Mouse (Mus musculus): ENCODE data around the gene Efcab11. TPM values are rescaled to one million over a fixed set of nuclear protein-coding genes. Genes with fewer than 3 reads are reported as not detected.

The Efcab11 gene
- polyA plus RNA-seq (2016; fragmentation: Nextera tagmentation; extraction: Ambion mirVana), result 11.2 and 11.6 TPM in 2 replicates

DNA sequence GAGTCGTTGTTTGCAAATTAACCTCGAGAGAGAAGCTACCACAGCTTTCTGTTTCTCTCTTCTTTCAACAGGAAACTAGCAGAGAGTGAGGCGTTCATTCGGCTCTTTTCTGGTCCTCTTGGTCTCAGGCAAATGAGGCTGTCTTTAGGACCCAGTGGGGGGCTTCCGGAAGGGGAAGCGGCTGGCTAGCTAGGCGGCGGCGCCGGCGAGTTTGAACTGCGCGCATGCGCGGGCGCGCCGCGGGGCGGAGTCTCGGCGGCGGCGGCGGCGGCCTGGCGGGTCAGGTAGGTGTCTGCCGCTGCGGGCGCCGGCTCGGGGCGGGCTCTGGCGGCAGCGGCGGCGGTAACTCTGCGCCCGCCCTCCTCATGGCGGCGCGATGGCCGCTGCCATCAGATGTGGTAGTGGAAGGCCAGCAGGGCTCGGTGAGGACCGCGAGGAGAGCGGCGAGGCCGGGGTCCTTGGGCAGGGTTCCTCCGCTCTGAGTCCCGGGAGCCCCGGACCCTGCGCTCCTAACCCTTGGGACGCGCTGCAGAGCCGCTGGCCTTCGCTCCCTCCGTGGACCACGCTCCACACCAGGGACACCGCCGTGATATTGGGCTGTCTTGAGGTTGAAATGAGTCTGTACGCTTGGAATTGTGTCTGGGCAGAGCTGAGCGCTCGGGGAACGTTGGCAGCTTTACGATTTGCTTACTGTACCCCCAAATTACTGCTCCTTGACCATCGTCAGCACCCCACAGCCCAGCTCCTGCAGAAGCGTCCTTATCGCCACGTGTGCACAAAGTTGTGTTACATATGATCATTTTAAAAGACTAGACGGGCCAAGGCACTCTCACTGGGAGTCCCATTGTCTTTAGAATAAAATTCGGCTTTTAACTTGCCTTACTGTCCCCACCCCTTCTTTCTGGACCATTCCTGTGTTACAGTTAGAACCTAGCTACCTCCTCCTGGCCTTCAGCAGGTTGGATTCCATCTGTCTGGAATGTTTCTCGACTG, at the start of gene Efcab11, which contains the start of gene Tdp1:
Efcab11 (minus strand) TSS at position 171 of the 993 bp plus-strand sequence.
Tdp1 (plus strand) TSS at position 249 of the 993 bp plus-strand sequence.
- H3K4me2 ChIP-seq (replicated peaks), result peak within 1 kb of the TSS; percentile 86
- no peaks in the 10 kb centered on the region for H3K9me3 ChIP-seq
- H3K9ac ChIP-seq, result peak within 1 kb of the TSS; percentile 88
- H3K27me3 ChIP-seq (replicated peaks), result no peaks in the 10 kb centered on the region
- under 1% methylated on average over 73 of the region's 73 CpGs for WGBS
- no peak within 1 kb of the TSS; the same call in 1 of the 2 replicates for H3K27ac ChIP-seq
- peaks cover 4% of the 10 kb centered on the region; the same call in 1 of the 2 replicates for H3K36me3 ChIP-seq
- peak; percentile 79 for ATAC-seq (ENCODE audit: low FRiP score, low read depth)
- H3K4me1 ChIP-seq, result peaks cover 20% of the 10 kb centered on the region
- H3K4me3 ChIP-seq, result peak within 1 kb of the TSS; percentile 80

DNA sequence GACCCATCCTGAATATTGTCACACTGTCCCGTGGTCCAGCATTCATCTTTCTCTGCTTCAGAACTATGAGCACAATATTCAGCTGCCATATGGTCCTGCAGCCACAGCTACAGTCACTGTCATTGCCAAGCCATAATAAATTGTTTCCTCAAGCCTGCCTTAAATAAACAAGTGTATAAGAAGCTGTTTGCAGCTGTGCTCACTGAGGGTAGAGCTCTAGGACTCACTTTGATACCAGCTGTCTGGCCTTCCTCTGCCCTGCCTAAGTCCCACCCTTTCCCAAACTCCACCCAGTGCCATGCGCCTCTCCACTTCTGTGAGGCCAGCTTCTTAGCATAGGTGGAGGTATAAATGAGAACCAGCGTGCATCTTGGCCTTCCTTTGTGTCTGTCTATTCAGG, 49.4 kb upstream of the Efcab11 start:
- Histone ChIP-seq H3K27me3 (replicated peaks) (no peaks in the 10 kb centered on the region), H3K9ac (no peak overlapping the region), H3K4me2 (replicated peaks) (no peak overlapping the region), H3K36me3 (peaks cover 40% of the 10 kb centered on the region), H3K27ac (no peak overlapping the region), H3K4me1 (no peaks in the 10 kb centered on the region), H3K4me3 (no peak overlapping the region), H3K9me3 (no peaks in the 10 kb centered on the region)
- WGBS, result 94% methylated on average over 3 of the region's 3 CpGs
- no peak for ATAC-seq (ENCODE audit: low FRiP score, low read depth)

DNA sequence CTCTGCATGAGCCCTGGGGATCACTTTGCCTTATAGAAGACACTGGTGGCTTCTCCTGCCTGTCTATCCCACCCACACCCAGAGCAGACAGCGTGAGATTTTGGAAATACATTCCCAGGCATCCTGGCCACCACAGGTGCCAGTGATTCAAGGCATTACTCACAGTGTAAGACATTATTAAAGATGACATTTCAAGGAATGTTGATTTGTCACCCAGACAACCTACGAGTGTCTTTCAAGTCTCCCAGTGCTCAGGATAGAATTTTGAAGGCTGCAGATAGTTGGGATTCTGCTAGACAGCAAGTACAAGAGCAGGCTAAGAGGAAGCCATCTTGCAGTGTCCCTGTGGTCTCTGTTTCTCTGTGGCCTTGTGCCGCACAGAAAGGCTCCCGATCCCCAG, 48.0 kb upstream of the Efcab11 start:
- ATAC-seq (ENCODE audit: low FRiP score, low read depth), result no peak
- WGBS, result 92% methylated on average over 4 of the region's 4 CpGs

DNA sequence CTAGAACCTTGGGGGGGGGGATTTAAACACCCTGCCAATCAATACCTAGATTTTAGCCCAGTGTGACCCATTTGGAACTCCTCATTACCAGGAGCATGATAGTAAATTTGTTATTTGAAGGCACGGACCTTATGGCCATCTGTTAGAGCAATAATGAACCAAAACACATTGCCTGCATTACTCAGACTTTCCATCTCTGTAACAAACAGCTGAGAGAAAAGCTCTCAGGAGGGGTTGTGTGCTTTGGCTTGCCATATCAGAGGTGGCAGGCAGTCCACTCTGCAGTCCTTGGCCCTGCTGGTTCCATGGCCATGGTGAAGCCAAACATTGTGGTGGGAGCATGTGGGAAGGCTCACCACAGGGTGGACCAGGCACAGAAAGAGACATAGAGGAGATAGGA, 44.9 kb upstream of the Efcab11 start:
- no peaks in the 10 kb centered on the region for H3K9me3 ChIP-seq
- no peak for ATAC-seq (ENCODE audit: low FRiP score, low read depth)
- no peak overlapping the region for H3K4me3 ChIP-seq
- H3K4me1 ChIP-seq, result 0 out of 2 replicates have a peak, but pooled peaks cover under 1% of the 10 kb centered on the region
- H3K36me3 ChIP-seq, result peaks cover 23% of the 10 kb centered on the region; the same call in 1 of the 2 replicates
- H3K9ac ChIP-seq, result no peak overlapping the region
- H3K27me3 ChIP-seq (replicated peaks), result no peaks in the 10 kb centered on the region
- no peak overlapping the region for H3K27ac ChIP-seq
- 78% methylated on average over 1 of the region's 1 CpGs for WGBS
- H3K4me2 ChIP-seq (replicated peaks), result no peak overlapping the region

More for the DNA sequence above, 48.0 kb upstream of the Efcab11 start:
- no peak overlapping the region for H3K4me3 ChIP-seq
- H3K27me3 ChIP-seq (replicated peaks), result no peaks in the 10 kb centered on the region
- H3K4me2 ChIP-seq (replicated peaks), result no peak overlapping the region
- H3K9me3 ChIP-seq, result no peaks in the 10 kb centered on the region
- no peaks in the 10 kb centered on the region for H3K4me1 ChIP-seq
- H3K9ac ChIP-seq, result no peak overlapping the region
- H3K27ac ChIP-seq, result no peak overlapping the region
- H3K36me3 ChIP-seq, result peaks cover 36% of the 10 kb centered on the region

DNA sequence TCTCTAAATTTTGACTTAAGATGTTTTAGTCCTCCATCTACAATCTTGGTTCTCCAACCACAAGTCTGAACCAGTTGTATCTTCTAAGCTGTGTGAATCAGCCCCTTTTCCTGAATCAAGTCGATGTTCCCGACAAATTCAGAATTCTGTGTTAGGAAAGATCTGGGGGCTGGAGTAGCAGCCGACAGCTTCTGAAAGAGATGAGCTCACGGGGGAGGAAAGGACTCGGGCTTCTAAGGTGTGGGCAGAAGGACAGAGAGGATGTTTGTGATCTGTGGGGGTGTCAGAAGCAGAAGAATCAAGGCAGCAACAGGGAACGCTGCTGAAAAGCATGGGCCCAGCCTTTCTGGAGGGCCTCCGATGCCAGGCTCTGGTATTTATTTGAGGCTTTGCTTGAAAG, 44.1 kb upstream of the Efcab11 start:
- Histone ChIP-seq H3K27me3 (replicated peaks) (no peaks in the 10 kb centered on the region), H3K4me2 (replicated peaks) (no peak overlapping the region), H3K36me3 (peaks cover 23% of the 10 kb centered on the region; the same call in 1 of the 2 replicates), H3K9ac (no peak overlapping the region), H3K27ac (no peak overlapping the region), H3K4me1 (peaks cover 7% of the 10 kb centered on the region; the same call in 1 of the 2 replicates), H3K4me3 (no peak overlapping the region), H3K9me3 (no peaks in the 10 kb centered on the region)
- whole genome bisulfite sequencing, result 94% methylated on average over 7 of the region's 7 CpGs
- no peak for ATAC-seq (ENCODE audit: low FRiP score, low read depth)

DNA sequence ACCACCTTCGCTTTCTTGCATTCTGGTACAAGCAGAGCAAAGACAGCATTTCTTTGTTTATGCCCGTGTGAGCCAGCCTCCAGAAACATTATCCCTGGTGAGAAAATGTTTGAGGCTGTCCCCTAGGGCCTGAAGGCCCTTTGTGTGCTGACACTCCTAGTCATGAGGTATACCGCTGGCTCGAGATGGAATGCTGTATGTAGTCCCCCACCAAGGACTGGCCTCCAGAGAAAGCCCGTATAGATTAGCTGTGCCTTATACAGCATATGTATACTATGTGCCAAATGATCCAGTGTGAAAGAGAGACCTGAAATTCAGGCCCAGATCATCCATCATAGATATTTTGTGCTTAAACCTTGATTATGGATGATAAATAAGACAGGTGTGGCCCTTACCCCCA, 39.5 kb upstream of the Efcab11 start:
- Histone ChIP-seq H3K36me3 (peaks cover 24% of the 10 kb centered on the region; the same call in 1 of the 2 replicates), H3K27ac (no peak overlapping the region), H3K4me3 (no peak overlapping the region), H3K4me1 (peaks cover 13% of the 10 kb centered on the region; the same call in 1 of the 2 replicates), H3K9ac (no peak overlapping the region), H3K4me2 (replicated peaks) (no peak overlapping the region), H3K9me3 (no peaks in the 10 kb centered on the region), H3K27me3 (replicated peaks) (no peaks in the 10 kb centered on the region)
- WGBS, result 61% methylated on average over 5 of the region's 5 CpGs
- peak; percentile 68; the same call in 1 of the 2 replicates for ATAC-seq (ENCODE audit: low FRiP score, low read depth)

DNA sequence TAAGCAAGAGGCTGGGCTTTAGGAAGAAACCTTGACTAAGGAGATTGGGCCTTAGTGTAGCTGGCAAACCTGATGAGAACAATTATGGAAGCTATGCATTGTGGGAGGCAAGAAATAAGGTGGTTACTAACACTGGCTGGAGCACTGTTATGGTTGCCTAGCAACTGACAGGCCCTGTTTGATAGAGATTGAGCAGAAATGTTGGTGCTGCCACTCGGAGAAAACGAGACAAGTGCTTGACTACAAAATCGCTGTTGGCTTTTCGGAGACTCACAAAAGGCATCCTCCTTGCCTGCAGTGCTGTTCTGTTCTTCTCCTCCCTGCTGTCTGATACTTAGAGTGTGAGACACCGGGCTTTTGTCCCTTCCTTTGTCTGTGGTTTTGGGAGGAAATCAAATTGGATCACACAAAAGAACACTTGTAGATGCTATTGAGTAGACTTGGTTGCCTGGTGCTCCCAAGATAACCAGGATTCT, 38.9 kb upstream of the Efcab11 start:
- no peak overlapping the region for H3K27ac ChIP-seq
- WGBS, result 21% methylated on average over 5 of the region's 5 CpGs
- H3K36me3 ChIP-seq, result peaks cover 29% of the 10 kb centered on the region

DNA sequence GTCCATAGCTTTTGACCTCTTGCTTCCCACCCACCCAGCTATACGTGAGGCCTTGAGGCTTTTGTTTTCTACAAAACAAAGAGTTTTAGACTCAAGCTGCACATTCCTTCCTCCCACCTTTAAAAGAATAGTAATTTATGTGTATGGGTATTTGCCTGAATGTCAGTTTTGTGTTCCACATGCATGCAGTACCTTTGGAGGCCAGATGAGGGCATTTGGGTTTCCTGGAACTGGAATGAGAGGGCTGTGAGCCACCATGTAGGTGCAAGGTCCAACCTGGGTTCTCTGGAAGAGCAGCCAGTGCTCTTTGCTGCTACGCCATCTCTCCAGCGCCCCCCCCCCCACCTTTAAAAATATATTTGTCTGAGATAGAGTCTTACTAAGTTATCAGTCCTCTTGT, 36.8 kb upstream of the Efcab11 start:
- H3K4me1 ChIP-seq, result peaks cover 13% of the 10 kb centered on the region; the same call in 1 of the 2 replicates
- H3K4me2 ChIP-seq (replicated peaks), result no peak overlapping the region
- no peaks in the 10 kb centered on the region for H3K27me3 ChIP-seq (replicated peaks)
- H3K4me3 ChIP-seq, result no peak overlapping the region
- no peak overlapping the region for H3K27ac ChIP-seq
- ATAC-seq (ENCODE audit: low FRiP score, low read depth), result no peak
- WGBS, result 77% methylated on average over 3 of the region's 3 CpGs
- H3K9ac ChIP-seq, result no peak overlapping the region
- H3K9me3 ChIP-seq, result no peaks in the 10 kb centered on the region
- peaks cover 30% of the 10 kb centered on the region for H3K36me3 ChIP-seq

More for the DNA sequence above, 38.9 kb upstream of the Efcab11 start:
- Histone ChIP-seq H3K4me2 (replicated peaks) (no peak overlapping the region), H3K27me3 (replicated peaks) (no peaks in the 10 kb centered on the region), H3K9ac (no peak overlapping the region), H3K9me3 (no peaks in the 10 kb centered on the region), H3K4me1 (peaks cover 13% of the 10 kb centered on the region; the same call in 1 of the 2 replicates), H3K4me3 (no peak overlapping the region)
- ATAC-seq (ENCODE audit: low FRiP score, low read depth), result peak; percentile 75

DNA sequence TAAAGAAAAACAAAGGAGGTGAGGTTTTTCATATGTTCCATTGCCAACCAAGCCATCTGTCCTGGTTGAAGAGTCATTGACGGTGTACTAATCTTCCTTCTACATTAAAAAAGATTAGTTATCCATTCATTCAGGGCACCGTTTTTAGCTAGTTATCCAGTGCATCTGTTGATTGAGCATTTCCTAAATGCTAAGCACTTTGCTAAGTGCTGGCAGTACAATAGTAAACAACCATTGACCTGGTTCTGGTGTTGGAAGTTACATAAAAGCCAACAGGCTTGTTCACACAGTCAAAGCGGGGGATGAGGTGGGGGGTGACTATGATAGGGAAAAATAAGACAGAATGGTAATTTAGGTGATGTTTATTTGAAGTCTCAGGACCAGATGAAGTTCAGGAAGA, 35.4 kb upstream of the Efcab11 start:
- Histone ChIP-seq H3K4me2 (replicated peaks) (no peak overlapping the region), H3K27ac (no peak overlapping the region), H3K4me1 (peaks cover 13% of the 10 kb centered on the region; the same call in 1 of the 2 replicates), H3K27me3 (replicated peaks) (no peaks in the 10 kb centered on the region), H3K9ac (no peak overlapping the region), H3K36me3 (peaks cover 37% of the 10 kb centered on the region), H3K4me3 (no peak overlapping the region), H3K9me3 (no peaks in the 10 kb centered on the region)
- 94% methylated on average over 3 of the region's 3 CpGs for WGBS
- no peak for ATAC-seq (ENCODE audit: low FRiP score, low read depth)

DNA sequence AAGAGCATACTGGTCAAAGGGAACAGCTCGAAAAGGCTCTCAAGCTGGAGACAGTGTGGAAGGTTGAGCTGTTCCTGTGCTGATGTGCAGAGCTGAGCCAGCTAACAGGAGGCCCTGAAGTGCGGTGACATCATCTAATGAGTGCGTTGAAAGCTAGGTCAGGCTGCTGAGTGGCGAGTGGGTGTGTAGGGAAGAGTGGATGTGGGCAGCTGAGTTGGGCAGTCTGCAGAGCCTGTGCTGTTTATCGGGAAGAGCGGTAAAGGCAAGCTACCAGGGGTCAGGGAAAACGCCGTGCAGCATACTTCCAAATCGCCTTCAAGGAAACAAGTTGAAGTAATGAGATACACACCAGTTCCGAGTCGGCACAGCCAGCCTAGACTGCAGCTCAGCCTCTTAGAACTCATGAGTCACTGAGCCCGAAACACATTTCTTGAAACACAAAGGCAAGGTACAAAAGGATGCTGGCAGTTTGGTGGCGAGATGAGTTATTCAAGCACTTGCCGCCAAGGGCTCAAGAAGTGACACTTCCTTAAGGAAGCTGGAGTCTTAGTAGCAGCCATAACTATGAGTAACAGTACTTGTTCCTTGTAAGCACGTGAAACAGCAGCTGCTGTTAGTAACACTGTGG, 33.7 kb upstream of the Efcab11 start:
- Histone ChIP-seq H3K27me3 (replicated peaks) (no peaks in the 10 kb centered on the region), H3K9me3 (no peaks in the 10 kb centered on the region), H3K36me3 (peaks cover 46% of the 10 kb centered on the region), H3K4me2 (replicated peaks) (no peak overlapping the region), H3K27ac (no peak overlapping the region), H3K9ac (no peak overlapping the region), H3K4me1 (0 out of 2 replicates have a peak, but pooled peaks cover 2% of the 10 kb centered on the region), H3K4me3 (no peak overlapping the region)
- ATAC-seq (ENCODE audit: low FRiP score, low read depth), result no peak
- 76% methylated on average over 15 of the region's 15 CpGs for WGBS

DNA sequence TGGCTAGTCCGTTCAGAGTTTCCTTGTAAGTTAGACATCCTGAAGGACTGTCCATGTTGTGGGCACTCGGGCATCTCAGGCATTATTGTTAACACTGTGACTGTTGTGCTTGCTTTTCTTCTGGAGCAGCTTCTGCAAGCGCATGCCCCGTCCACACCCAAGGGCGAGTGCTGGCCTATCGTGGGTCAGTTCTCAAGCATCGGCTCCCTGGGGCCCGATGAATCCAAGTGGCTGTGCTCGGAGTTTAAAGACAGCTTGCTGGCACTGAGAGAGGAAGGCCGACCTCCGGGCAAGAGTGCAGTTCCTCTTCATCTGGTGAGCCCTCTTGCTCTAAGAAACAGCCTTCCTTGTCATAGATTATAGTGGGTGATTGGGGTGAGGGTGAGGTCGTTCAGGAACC, 27.2 kb upstream of the Efcab11 start:
- Histone ChIP-seq H3K36me3 (peaks cover 61% of the 10 kb centered on the region), H3K9me3 (no peaks in the 10 kb centered on the region), H3K4me1 (no peaks in the 10 kb centered on the region), H3K9ac (no peak overlapping the region), H3K4me3 (no peak overlapping the region), H3K27ac (no peak overlapping the region), H3K27me3 (replicated peaks) (no peaks in the 10 kb centered on the region), H3K4me2 (replicated peaks) (no peak overlapping the region)
- ATAC-seq (ENCODE audit: low FRiP score, low read depth), result no peak
- 87% methylated on average over 12 of the region's 12 CpGs for WGBS

DNA sequence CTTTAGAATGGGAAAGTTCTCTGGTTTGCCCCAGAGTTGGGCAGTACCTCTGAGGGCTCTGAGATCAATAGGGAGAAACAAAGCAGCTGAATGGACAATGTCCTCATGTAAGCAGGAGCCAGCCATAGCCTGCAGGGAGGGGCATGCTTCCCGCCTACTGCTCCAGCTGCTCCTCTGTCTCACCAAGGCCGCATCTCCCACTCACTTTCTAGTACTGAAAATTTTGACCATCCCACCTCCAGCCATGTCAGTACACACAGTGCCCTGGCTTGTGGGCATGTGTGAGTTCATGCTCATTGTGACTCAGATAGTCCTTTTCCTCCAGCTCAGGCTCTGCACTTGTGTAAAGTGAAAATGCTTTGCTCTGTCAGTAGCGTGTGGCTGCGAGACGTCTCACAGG, 20.3 kb upstream of the Efcab11 start:
- no peak overlapping the region for H3K4me2 ChIP-seq (replicated peaks)
- H3K9me3 ChIP-seq, result no peaks in the 10 kb centered on the region
- H3K4me3 ChIP-seq, result no peak overlapping the region
- H3K4me1 ChIP-seq, result 0 out of 2 replicates have a peak, but pooled peaks cover 3% of the 10 kb centered on the region
- 91% methylated on average over 5 of the region's 5 CpGs for WGBS
- ATAC-seq (ENCODE audit: low FRiP score, low read depth), result no peak
- no peaks in the 10 kb centered on the region for H3K27me3 ChIP-seq (replicated peaks)
- no peak overlapping the region for H3K9ac ChIP-seq
- H3K27ac ChIP-seq, result no peak overlapping the region
- peaks cover 51% of the 10 kb centered on the region for H3K36me3 ChIP-seq
